In the genomic region with DNA sequence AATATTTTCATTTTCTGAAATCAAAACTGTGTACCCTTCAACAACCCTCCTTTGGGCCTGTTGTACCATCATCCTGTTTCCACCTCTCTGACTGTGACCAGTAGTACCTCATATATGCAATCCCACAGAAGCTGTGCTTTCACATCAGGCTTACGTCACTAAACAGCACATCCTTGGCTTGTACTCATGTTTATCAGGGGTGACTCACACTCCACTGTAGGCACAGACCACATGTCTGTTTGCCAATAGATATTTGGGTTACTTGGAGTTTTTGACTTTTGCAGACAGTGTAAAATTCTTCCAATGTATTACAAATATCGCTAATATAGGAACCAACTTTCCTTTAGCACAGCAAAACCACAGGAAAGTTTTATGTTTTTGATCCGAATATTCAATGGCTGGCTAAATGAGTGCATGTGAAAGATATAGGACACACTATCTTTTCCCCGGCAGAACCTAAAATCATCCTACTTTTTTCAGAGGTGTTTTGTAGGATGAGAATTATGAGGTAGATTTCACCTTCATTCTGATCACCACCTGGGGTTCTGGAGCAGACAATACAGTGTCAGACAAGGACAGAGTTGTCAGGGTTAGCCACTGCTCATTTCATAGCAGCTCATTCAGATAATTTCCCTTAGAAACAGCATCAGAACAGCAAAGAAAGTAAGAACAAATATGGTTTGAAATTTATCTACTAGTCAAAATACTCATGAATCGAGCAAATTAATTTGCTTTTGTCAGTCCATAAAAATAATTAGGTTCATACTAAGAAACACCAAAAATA, we compare ENCODE assay signal across 11 mouse cellular contexts. TPM values are rescaled to one million over a fixed set of nuclear protein-coding genes. Genes with fewer than 3 reads are reported as not detected.
DNase-seq lines count a peak whose midpoint lies in the region; ATAC-seq and TF ChIP-seq lines count a peak whose summit lies in the region.
"Had no signal": no experiment of that assay in that cellular context is flagged by ENCODE, and none has a peak within 500 bp of the region (broad histone marks: within the 10 kb centered on the region; RNA-seq: fewer than 3 reads in every experiment).

No protein-coding gene starts in this region.

- no peaks in the 10 kb centered on the region for H3K27me3 ChIP-seq in C2C12 (ENCODE audit: control insufficient read depth, insufficient read depth, insufficient read length)
- H3K27me3 ChIP-seq in lung, postnatal 0 days (replicated peaks; ENCODE audit: insufficient read depth, low read length), result no peaks in the 10 kb centered on the region
- H3K27me3 ChIP-seq: lung, embryonic 15.5 days had no signal

- no peak overlapping the region for H3ac ChIP-seq in C2C12 (ENCODE audit: control insufficient read depth, insufficient read length, low read depth)

- no peak overlapping the region for H3K4me3 ChIP-seq in C2C12 (ENCODE audit: insufficient read depth, poor library complexity, severe bottlenecking)
- H3K4me3 ChIP-seq in lung, postnatal 0 days (ENCODE audit: low read depth, low read length), result no peak overlapping the region
- H3K4me3 ChIP-seq: lung, embryonic 15.5 days had no signal

- no peaks in the 10 kb centered on the region for H3K9me3 ChIP-seq in lung, postnatal 0 days (ENCODE audit: low read length)
- H3K9me3 ChIP-seq: lung, embryonic 15.5 days had no signal

- H3K27ac ChIP-seq in lung, postnatal 0 days (ENCODE audit: low read length), result no peak overlapping the region
- H3K27ac ChIP-seq: hindbrain, embryonic 14.5 days; lung, embryonic 15.5 days had no signal

- 0 out of 2 replicates have a peak, but pooled peaks have one; percentile 8 for TF ChIP-seq EP300 in lung, postnatal 0 days (IDR thresholded peaks at IDR 0.05)

- WGBS in lung, postnatal 0 days, result 82% methylated on average over 5 of the region's 5 CpGs

- no peak for TF ChIP-seq CTCF in C2C12 (IDR thresholded peaks at IDR 0.05; ENCODE audit: control insufficient read depth, insufficient read depth, insufficient read length)
- no peak for TF ChIP-seq CTCF in lung, postnatal 0 days (IDR thresholded peaks at IDR 0.05)

- no peaks in the 10 kb centered on the region for H3K4me1 ChIP-seq in lung, postnatal 0 days (ENCODE audit: insufficient read depth, low read depth, low read length)
- H3K4me1 ChIP-seq: lung, embryonic 15.5 days had no signal

- peak; percentile 94 for ATAC-seq in erythroblast, adult 5-6 weeks (replicated peaks; ENCODE audit: low FRiP score, poor library complexity, severe bottlenecking)
- ATAC-seq in lung, postnatal 0 days, result peak; percentile 88

- no peak overlapping the region for H3K4me2 ChIP-seq in lung, postnatal 0 days (replicated peaks; ENCODE audit: low read depth, low read length)
- H3K4me2 ChIP-seq: hindbrain, embryonic 14.5 days; lung, embryonic 15.5 days had no signal

- no peaks in the 10 kb centered on the region for H3K79me2 ChIP-seq in C2C12 (ENCODE audit: control insufficient read depth, insufficient read depth)

- H3K79me3 ChIP-seq in C2C12 (ENCODE audit: low read depth), result no peaks in the 10 kb centered on the region

- H3K9ac ChIP-seq in lung, postnatal 0 days (replicated peaks; ENCODE audit: low read depth), result no peak overlapping the region
- H3K9ac ChIP-seq: hindbrain, embryonic 14.5 days; lung, embryonic 15.5 days had no signal

- H3K36me3 ChIP-seq in C2C12 (ENCODE audit: control insufficient read depth, insufficient read depth), result peaks cover 7% of the 10 kb centered on the region
- no peaks in the 10 kb centered on the region for H3K36me3 ChIP-seq in lung, postnatal 0 days (ENCODE audit: insufficient read depth, low read length)
- H3K36me3 ChIP-seq: lung, embryonic 15.5 days had no signal

- DNase-seq in adrenal gland, adult 2 months, result peak; percentile 78
- no peak for DNase-seq in adrenal gland, postnatal 4 days (ENCODE audit: low spot score in 2 of 2)
- DNase-seq in lung, postnatal 0 days (ENCODE audit: low spot score), result peak; percentile 55
- no peak for DNase-seq in gastrocnemius, postnatal 25 days
- DNase-seq in gastrocnemius, postnatal 10 days, result no peak
- no peak for DNase-seq in frontal cortex, postnatal 10 days (ENCODE audit: low spot score in 2 of 2)
- DNase-seq: B cell, adult 2 months had no signal

TF ChIP-seq in C2C12, 6 proteins besides CTCF, POLR2A, EP300 and RAD21:
- TF ChIP-seq CEBPB (IDR thresholded peaks at IDR 0.05; ENCODE audit: low read depth) (peak; percentile 7), FOSL1 (IDR thresholded peaks at IDR 0.05; ENCODE audit: insufficient read depth, low read length, poor library complexity, severe bottlenecking) (peak; percentile 35), MYOD1 (IDR thresholded peaks at IDR 0.05; ENCODE audit: control insufficient read depth, insufficient read length, low read depth) (no peak), MAX (IDR thresholded peaks at IDR 0.05) (no peak)

RNA-seq across cellular contexts. Expression of gene Fars2, which starts 30.4 kb away (rescaled TPM):
- total RNA-seq in adrenal gland, adult 2 months (2021), result 100 to 1,000 TPM in 1 of 2 experiments, 10 to 100 TPM in 1; 87.8 to 121 TPM
- polyA plus RNA-seq in adrenal gland, adult 2 months (2012; rRNA removed), result 61.9 and 73.5 TPM in 2 replicates
- 10 to 100 TPM; 81.7 to 82.0 TPM for total RNA-seq in adrenal gland, postnatal 4 days (2021)
- polyA plus RNA-seq in C2C12 (2012; fragmentation: generic; extraction: Trizol), result 25.9 TPM
- total RNA-seq in erythroblast, adult 5-6 weeks (2015; ENCODE audit: low replicate concordance), result 42.0 and 45.2 TPM in 2 replicates
- total RNA-seq in erythroblast, adult 5-6 weeks (2017; ENCODE audit: low replicate concordance), result 51.2 and 82.0 TPM in 2 replicates
- polyA plus RNA-seq in lung, postnatal 0 days (2015; fragmentation: Nextera tagmentation; extraction: Ambion mirVana), result 32.9 and 33.2 TPM in 2 replicates
- 10 to 100 TPM; 37.2 to 37.9 TPM for total RNA-seq in gastrocnemius, postnatal 25 days (2021)
- total RNA-seq in gastrocnemius, postnatal 10 days (2021), result 10 to 100 TPM; 35.6 to 40.8 TPM

RNA-seq across cellular contexts. Expression of gene Lyrm4, which starts 30.5 kb away (rescaled TPM):
- 10 to 100 TPM; 21.0 to 27.3 TPM for total RNA-seq in adrenal gland, adult 2 months (2021)
- polyA plus RNA-seq in adrenal gland, adult 2 months (2012; rRNA removed), result 12.2 and 13.3 TPM in 2 replicates
- 10 to 100 TPM; 17.5 to 18.3 TPM for total RNA-seq in adrenal gland, postnatal 4 days (2021)
- polyA plus RNA-seq in C2C12 (2012; fragmentation: generic; extraction: Trizol), result 9.3 TPM
- 3.8 and 9.6 TPM in 2 replicates for total RNA-seq in erythroblast, adult 5-6 weeks (2015; ENCODE audit: low replicate concordance)
- total RNA-seq in erythroblast, adult 5-6 weeks (2017; ENCODE audit: low replicate concordance), result 7.2 and 8.5 TPM in 2 replicates
- polyA plus RNA-seq in lung, postnatal 0 days (2015; fragmentation: Nextera tagmentation; extraction: Ambion mirVana), result 23.5 and 26.7 TPM in 2 replicates
- 1 to 10 TPM; 5.8 TPM for total RNA-seq in gastrocnemius, postnatal 25 days (2021)
- 1 to 10 TPM; 5.6 to 5.8 TPM for total RNA-seq in gastrocnemius, postnatal 10 days (2021)

Comparison
In these comparisons a context has a peak if more than half of its experiments do, and no peak if none do; other contexts are left out.
1. DNase-seq: peak in adrenal gland, adult 2 months (single experiment) and lung, postnatal 0 days (single experiment); none in adrenal gland, postnatal 4 days (0 of 2), gastrocnemius, postnatal 25 days (single experiment), gastrocnemius, postnatal 10 days (single experiment) and frontal cortex, postnatal 10 days (0 of 2).